Mouse (Mus musculus): ENCODE data around the gene Sipa1l1. TPM values are rescaled to one million over a fixed set of nuclear protein-coding genes. Genes with fewer than 3 reads are reported as not detected.

Gene Sipa1l1
- polyA plus RNA-seq, 1 experiment from 2014 or later: 26.4 TPM

- Histone ChIP-seq H3K9ac (no peak overlapping the region), H3K36me3 (no peaks in the 10 kb centered on the region), H3K4me1 (no peaks in the 10 kb centered on the region), H3K4me3 (replicated peaks) (no peak overlapping the region), H3K4me2 (no peak overlapping the region), H3K9me3 (no peaks in the 10 kb centered on the region), H3K27ac (no peak overlapping the region), H3K27me3 (replicated peaks) (no peaks in the 10 kb centered on the region)
- no peak for ATAC-seq (ENCODE audit: insufficient read depth, low FRiP score, low read depth)
- WGBS: 87% methylated on average over 5 of the region's 5 CpGs
These were observed 95.1 kb downstream of the Sipa1l1 start for GRCm38 (mm10) chr12:82264083-82264851.

- no peak overlapping the region for H3K9ac ChIP-seq
- no peaks in the 10 kb centered on the region for H3K36me3 ChIP-seq
- H3K4me1 ChIP-seq: no peaks in the 10 kb centered on the region
- no peak overlapping the region for H3K4me2 ChIP-seq
- peak overlapping the region; percentile 68 for H3K27ac ChIP-seq
- ATAC-seq (ENCODE audit: insufficient read depth, low FRiP score, low read depth): 0 out of 2 replicates have a peak, but pooled peaks have one; percentile 27
- H3K27me3 ChIP-seq (replicated peaks): no peaks in the 10 kb centered on the region
- no peaks in the 10 kb centered on the region for H3K9me3 ChIP-seq
- no peak overlapping the region for H3K4me3 ChIP-seq (replicated peaks)
- 78% methylated on average over 9 of the region's 9 CpGs for WGBS
These were observed 96.5 kb downstream of the Sipa1l1 start for GRCm38 (mm10) chr12:82265335-82266274.

GRCm38 (mm10) chr12:82271447-82271846 is 102.3 kb downstream of the Sipa1l1 start:
- no peak overlapping the region for H3K9ac ChIP-seq
- H3K27me3 ChIP-seq (replicated peaks): no peaks in the 10 kb centered on the region
- no peak overlapping the region for H3K27ac ChIP-seq
- H3K4me3 ChIP-seq (replicated peaks): no peak overlapping the region
- WGBS: 80% methylated on average over 3 of the region's 3 CpGs
- no peaks in the 10 kb centered on the region for H3K36me3 ChIP-seq
- H3K9me3 ChIP-seq: no peaks in the 10 kb centered on the region
- no peak overlapping the region for H3K4me2 ChIP-seq
- H3K4me1 ChIP-seq: peaks cover 3% of the 10 kb centered on the region; the same call in 1 of the 2 replicates
- no peak for ATAC-seq (ENCODE audit: insufficient read depth, low FRiP score, low read depth)

GRCm38 (mm10) chr12:82273503-82273902 is 104.4 kb downstream of the Sipa1l1 start:
- H3K36me3 ChIP-seq: no peaks in the 10 kb centered on the region
- peaks cover 3% of the 10 kb centered on the region; the same call in 1 of the 2 replicates for H3K4me1 ChIP-seq
- no peak overlapping the region for H3K27ac ChIP-seq
- H3K9me3 ChIP-seq: no peaks in the 10 kb centered on the region
- no peaks in the 10 kb centered on the region for H3K27me3 ChIP-seq (replicated peaks)
- no peak overlapping the region for H3K4me3 ChIP-seq (replicated peaks)
- no peak for ATAC-seq (ENCODE audit: insufficient read depth, low FRiP score, low read depth)
- no peak overlapping the region for H3K9ac ChIP-seq
- no peak overlapping the region for H3K4me2 ChIP-seq
- WGBS: 64% methylated on average over 3 of the region's 3 CpGs

- Histone ChIP-seq H3K27ac (no peak overlapping the region), H3K27me3 (replicated peaks) (no peaks in the 10 kb centered on the region), H3K9ac (no peak overlapping the region), H3K4me3 (replicated peaks) (no peak overlapping the region), H3K4me1 (peaks cover 3% of the 10 kb centered on the region; the same call in 1 of the 2 replicates), H3K9me3 (no peaks in the 10 kb centered on the region), H3K36me3 (no peaks in the 10 kb centered on the region), H3K4me2 (no peak overlapping the region)
- no peak for ATAC-seq (ENCODE audit: insufficient read depth, low FRiP score, low read depth)
- WGBS: 70% methylated on average over 5 of the region's 5 CpGs
These were observed 105.5 kb downstream of the Sipa1l1 start for GRCm38 (mm10) chr12:82274576-82274975.

- Histone ChIP-seq H3K9ac (no peak overlapping the region), H3K36me3 (no peaks in the 10 kb centered on the region), H3K27me3 (replicated peaks) (no peaks in the 10 kb centered on the region), H3K27ac (no peak overlapping the region; the same call in 1 of the 2 replicates), H3K4me2 (no peak overlapping the region), H3K4me3 (replicated peaks) (no peak overlapping the region), H3K9me3 (no peaks in the 10 kb centered on the region), H3K4me1 (peaks cover 3% of the 10 kb centered on the region; the same call in 1 of the 2 replicates)
- 50% methylated on average over 5 of the region's 5 CpGs for WGBS
- ATAC-seq (ENCODE audit: insufficient read depth, low FRiP score, low read depth): peak; percentile 60; the same call in 1 of the 2 replicates
These were observed 106.6 kb downstream of the Sipa1l1 start for GRCm38 (mm10) chr12:82275767-82276166.

- 94% methylated on average over 1 of the region's 1 CpGs for WGBS
These were observed 107.5 kb downstream of the Sipa1l1 start for GRCm38 (mm10) chr12:82276591-82276990.

GRCm38 (mm10) chr12:82284617-82285016 is 115.5 kb downstream of the Sipa1l1 start:
- Histone ChIP-seq H3K9me3 (no peaks in the 10 kb centered on the region), H3K36me3 (no peaks in the 10 kb centered on the region), H3K4me3 (replicated peaks) (no peak overlapping the region), H3K27me3 (replicated peaks) (no peaks in the 10 kb centered on the region), H3K4me2 (no peak overlapping the region), H3K27ac (no peak overlapping the region), H3K4me1 (peaks cover 4% of the 10 kb centered on the region; the same call in 1 of the 2 replicates), H3K9ac (no peak overlapping the region)
- ATAC-seq (ENCODE audit: insufficient read depth, low FRiP score, low read depth): peak; percentile 58; the same call in 1 of the 2 replicates
- WGBS: 72% methylated on average over 5 of the region's 5 CpGs

More at GRCm38 (mm10) chr12:82276591-82276990, 107.5 kb downstream of the Sipa1l1 start:
- ATAC-seq (ENCODE audit: insufficient read depth, low FRiP score, low read depth): no peak
- Histone ChIP-seq H3K4me3 (replicated peaks) (no peak overlapping the region), H3K27me3 (replicated peaks) (no peaks in the 10 kb centered on the region), H3K36me3 (no peaks in the 10 kb centered on the region), H3K4me2 (no peak overlapping the region), H3K27ac (no peak overlapping the region), H3K9me3 (no peaks in the 10 kb centered on the region), H3K9ac (no peak overlapping the region), H3K4me1 (peaks cover 3% of the 10 kb centered on the region; the same call in 1 of the 2 replicates)

GRCm38 (mm10) chr12:82285018-82285417 is 115.9 kb downstream of the Sipa1l1 start:
- H3K4me2 ChIP-seq: no peak overlapping the region
- H3K36me3 ChIP-seq: no peaks in the 10 kb centered on the region
- H3K4me3 ChIP-seq (replicated peaks): no peak overlapping the region
- no peaks in the 10 kb centered on the region for H3K27me3 ChIP-seq (replicated peaks)
- H3K4me1 ChIP-seq: peaks cover 4% of the 10 kb centered on the region; the same call in 1 of the 2 replicates
- WGBS: 86% methylated on average over 2 of the region's 2 CpGs
- H3K9me3 ChIP-seq: no peaks in the 10 kb centered on the region
- no peak for ATAC-seq (ENCODE audit: insufficient read depth, low FRiP score, low read depth)
- H3K27ac ChIP-seq: no peak overlapping the region
- no peak overlapping the region for H3K9ac ChIP-seq

GRCm38 (mm10) chr12:82286068-82286467 is 116.9 kb downstream of the Sipa1l1 start:
- Histone ChIP-seq H3K4me2 (no peak overlapping the region), H3K4me3 (replicated peaks) (no peak overlapping the region), H3K36me3 (no peaks in the 10 kb centered on the region), H3K27me3 (replicated peaks) (no peaks in the 10 kb centered on the region), H3K9ac (no peak overlapping the region), H3K27ac (no peak overlapping the region), H3K4me1 (peaks cover 4% of the 10 kb centered on the region; the same call in 1 of the 2 replicates), H3K9me3 (no peaks in the 10 kb centered on the region)
- ATAC-seq (ENCODE audit: insufficient read depth, low FRiP score, low read depth): no peak; the same call in 1 of the 2 replicates
- WGBS: 61% methylated on average over 6 of the region's 6 CpGs

GRCm38 (mm10) chr12:82286804-82287203 is 117.7 kb downstream of the Sipa1l1 start:
- no peak overlapping the region for H3K4me3 ChIP-seq (replicated peaks)
- 44% methylated on average over 5 of the region's 5 CpGs for WGBS
- H3K27ac ChIP-seq: no peak overlapping the region
- ATAC-seq (ENCODE audit: insufficient read depth, low FRiP score, low read depth): no peak
- H3K27me3 ChIP-seq (replicated peaks): no peaks in the 10 kb centered on the region
- no peaks in the 10 kb centered on the region for H3K9me3 ChIP-seq
- no peaks in the 10 kb centered on the region for H3K36me3 ChIP-seq
- H3K4me1 ChIP-seq: peaks cover 4% of the 10 kb centered on the region; the same call in 1 of the 2 replicates
- no peak overlapping the region for H3K4me2 ChIP-seq
- H3K9ac ChIP-seq: no peak overlapping the region

Measured in stomach, embryonic 15.5 days (tissue).